ENCODE assay signal across 8 mouse cellular contexts in the genomic region with DNA sequence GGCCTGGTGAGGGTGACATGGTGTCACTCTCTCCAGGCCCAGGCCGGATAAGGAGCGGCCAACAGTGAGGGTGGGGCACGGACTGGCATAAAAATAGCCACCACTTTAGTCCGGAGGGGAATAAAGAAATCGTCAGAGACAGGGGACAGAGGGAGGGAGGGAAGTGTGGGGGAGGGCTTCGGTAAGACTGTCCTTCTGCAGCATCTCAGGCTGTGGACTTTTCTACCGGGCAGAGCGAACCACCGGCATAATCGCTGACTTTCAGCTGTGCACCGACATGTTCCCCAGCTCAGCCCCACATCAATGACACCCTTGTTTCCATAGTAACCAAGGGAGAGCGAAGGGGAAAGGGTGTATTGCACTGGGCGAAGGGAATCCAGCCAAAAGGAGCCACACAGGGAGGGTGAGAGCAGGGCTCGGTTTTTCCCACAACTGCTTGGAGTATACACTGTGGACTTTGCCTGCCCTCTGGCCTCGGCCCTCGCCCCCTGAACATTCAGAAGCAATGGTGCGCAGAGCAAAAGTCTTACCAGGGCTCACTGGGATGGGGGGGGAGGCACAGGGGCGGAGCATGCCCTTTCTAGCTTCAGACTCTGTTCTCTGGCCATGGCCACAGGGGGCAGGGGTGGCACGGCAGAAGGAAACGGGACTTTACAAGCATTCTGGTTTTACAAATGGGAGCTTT. TPM values are rescaled to one million over a fixed set of nuclear protein-coding genes. Genes with fewer than 3 reads are reported as not detected.
DNase-seq lines count a peak whose midpoint lies in the region; ATAC-seq and TF ChIP-seq lines count a peak whose summit lies in the region.

No protein-coding gene starts in this region.

- no peaks in the 10 kb centered on the region for H3K27me3 ChIP-seq in forebrain, embryonic 12.5 days
- H3K27me3 ChIP-seq in hindbrain, embryonic 12.5 days, result no peaks in the 10 kb centered on the region
- no peaks in the 10 kb centered on the region for H3K27me3 ChIP-seq in limb, embryonic 14.5 days (ENCODE audit: control insufficient read depth, insufficient read depth, low read length)
- no peaks in the 10 kb centered on the region for H3K27me3 ChIP-seq in midbrain, embryonic 13.5 days
- no peaks in the 10 kb centered on the region for H3K27me3 ChIP-seq in splenic B cell, adult 2 months (ENCODE audit: control insufficient read depth, insufficient read depth, low read length, poor library complexity, severe bottlenecking)

- H3K4me3 ChIP-seq in forebrain, embryonic 12.5 days (replicated peaks), result peak overlapping the region; percentile 26
- peak overlapping the region; percentile 17 for H3K4me3 ChIP-seq in hindbrain, embryonic 12.5 days
- H3K4me3 ChIP-seq in limb, embryonic 14.5 days (replicated peaks; ENCODE audit: low read length), result peak overlapping the region; percentile 21
- peak overlapping the region; percentile 25 for H3K4me3 ChIP-seq in midbrain, embryonic 13.5 days (replicated peaks)

- no peaks in the 10 kb centered on the region for H3K36me3 ChIP-seq in forebrain, embryonic 12.5 days (replicated peaks)
- H3K36me3 ChIP-seq in hindbrain, embryonic 12.5 days, result no peaks in the 10 kb centered on the region
- H3K36me3 ChIP-seq in limb, embryonic 14.5 days (ENCODE audit: control insufficient read depth, insufficient read depth, low read length), result no peaks in the 10 kb centered on the region
- H3K36me3 ChIP-seq in midbrain, embryonic 13.5 days, result no peaks in the 10 kb centered on the region
- no peaks in the 10 kb centered on the region for H3K36me3 ChIP-seq in splenic B cell, adult 2 months (ENCODE audit: control insufficient read depth, insufficient read depth, low read length, poor library complexity, severe bottlenecking)

- WGBS in forebrain, embryonic 12.5 days, result under 1% methylated on average over 20 of the region's 20 CpGs
- WGBS in hindbrain, embryonic 12.5 days, result 1% methylated on average over 20 of the region's 20 CpGs
- 2% methylated on average over 20 of the region's 20 CpGs for WGBS in limb, embryonic 14.5 days
- WGBS in midbrain, embryonic 13.5 days, result under 1% methylated on average over 20 of the region's 20 CpGs

- H3K9ac ChIP-seq in forebrain, embryonic 12.5 days, result peak overlapping the region; percentile 51
- peak overlapping the region; percentile 50 for H3K9ac ChIP-seq in hindbrain, embryonic 12.5 days
- peak overlapping the region; percentile 34 for H3K9ac ChIP-seq in limb, embryonic 14.5 days (ENCODE audit: low read depth, low read length, severe bottlenecking)
- peak overlapping the region; percentile 60 for H3K9ac ChIP-seq in midbrain, embryonic 13.5 days (replicated peaks)

- peak; percentile 46 for ATAC-seq in cerebellum, adult (ENCODE audit: insufficient number of reproducible peaks, low FRiP score, low TSS enrichment)
- ATAC-seq in forebrain, embryonic 12.5 days (ENCODE audit: low FRiP score), result peak; percentile 57
- ATAC-seq in hindbrain, embryonic 12.5 days (ENCODE audit: low FRiP score), result peak; percentile 72
- ATAC-seq in limb, embryonic 14.5 days (ENCODE audit: low FRiP score, low read depth), result 0 out of 2 replicates have a peak, but pooled peaks have one; percentile 13
- peak; percentile 69 for ATAC-seq in midbrain, embryonic 13.5 days

- H3K27ac ChIP-seq in forebrain, embryonic 12.5 days, result peak overlapping the region; percentile 95
- H3K27ac ChIP-seq in hindbrain, embryonic 12.5 days, result peak overlapping the region; percentile 93
- H3K27ac ChIP-seq in limb, embryonic 14.5 days (replicated peaks; ENCODE audit: low read depth, low read length), result peak overlapping the region; percentile 58
- H3K27ac ChIP-seq in midbrain, embryonic 13.5 days, result peak overlapping the region; percentile 90

- H3K4me1 ChIP-seq in forebrain, embryonic 12.5 days, result peaks cover 99% of the 10 kb centered on the region
- H3K4me1 ChIP-seq in hindbrain, embryonic 12.5 days, result peaks cover 95% of the 10 kb centered on the region
- peaks cover 87% of the 10 kb centered on the region for H3K4me1 ChIP-seq in limb, embryonic 14.5 days (ENCODE audit: control insufficient read depth, insufficient read depth, low read length)
- peaks cover 100% of the 10 kb centered on the region for H3K4me1 ChIP-seq in midbrain, embryonic 13.5 days (replicated peaks)

- peak; percentile 86 to 95 for DNase-seq in adrenal gland, adult (ENCODE audit: inconsistent age in 2 of 2, low spot score in 1 of 2)
- DNase-seq in adrenal gland, adult 8-10 months, result no peak
- DNase-seq in limb, embryonic 14.5 days (ENCODE audit: low spot score), result no peak
- peak; percentile 70 for DNase-seq in splenic B cell, adult 2 months (ENCODE audit: low read depth, low spot score)

- no peak for TF ChIP-seq POLR2A in limb, embryonic 14.5 days (IDR thresholded peaks at IDR 0.05; ENCODE audit: borderline replicate concordance, extremely low read depth, insufficient read depth, insufficient read length)

- H3K9me3 ChIP-seq in forebrain, embryonic 12.5 days, result no peaks in the 10 kb centered on the region
- H3K9me3 ChIP-seq in hindbrain, embryonic 12.5 days (replicated peaks), result no peaks in the 10 kb centered on the region
- no peaks in the 10 kb centered on the region for H3K9me3 ChIP-seq in limb, embryonic 14.5 days (ENCODE audit: control insufficient read depth, low read length)
- no peaks in the 10 kb centered on the region for H3K9me3 ChIP-seq in midbrain, embryonic 13.5 days

- peak overlapping the region; percentile 60 for H3K4me2 ChIP-seq in forebrain, embryonic 12.5 days
- H3K4me2 ChIP-seq in hindbrain, embryonic 12.5 days (replicated peaks), result peak overlapping the region; percentile 56
- H3K4me2 ChIP-seq in limb, embryonic 14.5 days (replicated peaks; ENCODE audit: low read depth, low read length, severe bottlenecking), result peak overlapping the region; percentile 49
- H3K4me2 ChIP-seq in midbrain, embryonic 13.5 days (replicated peaks), result peak overlapping the region; percentile 60

RNA-seq across cellular contexts. Expression of a gene that starts 27.2 kb away (rescaled TPM):
- 10 to 100 TPM; 46.6 to 69.0 (median 59.4) TPM for total RNA-seq in adrenal gland, adult 8-10 months (2022)
- 33.9 and 35.1 TPM in 2 replicates for polyA plus RNA-seq in forebrain, embryonic 12.5 days (2016; fragmentation: Nextera tagmentation; extraction: Ambion mirVana)
- 41.8 and 44.7 TPM in 2 replicates for polyA plus RNA-seq in hindbrain, embryonic 12.5 days (2016; fragmentation: Nextera tagmentation; extraction: Ambion mirVana)
- 22.7 and 32.5 TPM in 2 replicates for polyA plus RNA-seq in limb, embryonic 14.5 days (2012; rRNA removed)
- 21.5 and 23.1 TPM in 2 replicates for polyA plus RNA-seq in limb, embryonic 14.5 days (2014; fragmentation: Nextera tagmentation; extraction: Ambion mirVana)
- polyA plus RNA-seq in midbrain, embryonic 13.5 days (2015; fragmentation: Nextera tagmentation; extraction: Ambion mirVana), result 27.7 and 33.0 TPM in 2 replicates

RNA-seq across cellular contexts. Expression of a gene that starts 44.3 kb away (rescaled TPM):
- 10 to 100 TPM; 39.0 to 81.8 (median 61.0) TPM for total RNA-seq in adrenal gland, adult 8-10 months (2022)
- 216 and 224 TPM in 2 replicates for polyA plus RNA-seq in forebrain, embryonic 12.5 days (2016; fragmentation: Nextera tagmentation; extraction: Ambion mirVana)
- 190 and 196 TPM in 2 replicates for polyA plus RNA-seq in hindbrain, embryonic 12.5 days (2016; fragmentation: Nextera tagmentation; extraction: Ambion mirVana)
- polyA plus RNA-seq in limb, embryonic 14.5 days (2012; rRNA removed), result 93.0 and 120 TPM in 2 replicates
- polyA plus RNA-seq in limb, embryonic 14.5 days (2014; fragmentation: Nextera tagmentation; extraction: Ambion mirVana), result 87.2 and 97.8 TPM in 2 replicates
- 226 and 238 TPM in 2 replicates for polyA plus RNA-seq in midbrain, embryonic 13.5 days (2015; fragmentation: Nextera tagmentation; extraction: Ambion mirVana)

RNA-seq across cellular contexts. Expression of a gene that starts 44.5 kb away (rescaled TPM):
- 10 to 100 TPM in 3 of 4 experiments, 1 to 10 TPM in 1; 7.0 to 16.4 (median 12.0) TPM for total RNA-seq in adrenal gland, adult 8-10 months (2022)
- 12.2 and 14.6 TPM in 2 replicates for polyA plus RNA-seq in forebrain, embryonic 12.5 days (2016; fragmentation: Nextera tagmentation; extraction: Ambion mirVana)
- 14.6 and 15.0 TPM in 2 replicates for polyA plus RNA-seq in hindbrain, embryonic 12.5 days (2016; fragmentation: Nextera tagmentation; extraction: Ambion mirVana)
- 26.4 and 26.7 TPM in 2 replicates for polyA plus RNA-seq in limb, embryonic 14.5 days (2012; rRNA removed)
- polyA plus RNA-seq in limb, embryonic 14.5 days (2014; fragmentation: Nextera tagmentation; extraction: Ambion mirVana), result 21.2 and 22.0 TPM in 2 replicates
- polyA plus RNA-seq in midbrain, embryonic 13.5 days (2015; fragmentation: Nextera tagmentation; extraction: Ambion mirVana), result 10.3 and 11.9 TPM in 2 replicates

Comparison
In these comparisons a context has a peak if more than half of its experiments do, and no peak if none do; other contexts are left out.
1. DNase-seq: peak in adrenal gland, adult (2 of 2) and splenic B cell, adult 2 months (single experiment); none in adrenal gland, adult 8-10 months (single experiment) and limb, embryonic 14.5 days (single experiment).
2. ATAC-seq: peak in every context shown above with its lines; median percentile 72 in hindbrain, embryonic 12.5 days; 69 in midbrain, embryonic 13.5 days; 57 in forebrain, embryonic 12.5 days; 46 in cerebellum, adult; 13 in limb, embryonic 14.5 days.
3. Peak in every context shown above with its lines, with median percentiles within 50 percentile points of each other: H3K27ac ChIP-seq, H3K4me2 ChIP-seq, H3K4me3 ChIP-seq and H3K9ac ChIP-seq.